Mouse (Mus musculus): ENCODE data around the gene Cd84. TPM values are rescaled to one million over a fixed set of nuclear protein-coding genes. Genes with fewer than 3 reads are reported as not detected.

Gene Cd84
- total RNA-seq, 2 experiments from 2014 or later = 2.0 to 2.2 TPM

- intact Hi-C loops (cut with DNase I) = no loop called here
- DNase-seq (ENCODE audit: low spot score in 2 of 2) = no peak
These were observed 64.5 kb downstream of the Cd84 start for GRCm38 (mm10) chr1:171904011-171904410.

- DNase-seq (ENCODE audit: low spot score in 2 of 2) = no peak
- intact Hi-C loops (cut with DNase I) = no loop called here
These were observed 76.4 kb downstream of the Cd84 start for GRCm38 (mm10) chr1:171915638-171916458.

GRCm38 (mm10) chr1:171917305-171918039, 78.0 kb downstream of the Cd84 start, which contains the start of gene Slamf6:
Slamf6 (plus strand) TSS chr1:171917515.
- intact Hi-C loops (cut with DNase I) = no loop called here
- DNase-seq (ENCODE audit: low spot score in 2 of 2) = no peak

GRCm38 (mm10) chr1:171918136-171918920, 78.8 kb downstream of the Cd84 start:
- DNase-seq (ENCODE audit: low spot score in 2 of 2) = no peak
- intact Hi-C loops (cut with DNase I) = no loop called here

GRCm38 (mm10) chr1:171919193-171919592, 79.7 kb downstream of the Cd84 start:
- intact Hi-C loops (cut with DNase I) = no loop called here
- no peak for DNase-seq (ENCODE audit: low spot score in 2 of 2)

GRCm38 (mm10) chr1:171919901-171920510, 80.5 kb downstream of the Cd84 start:
- no peak for DNase-seq (ENCODE audit: low spot score in 2 of 2)
- intact Hi-C loops (cut with DNase I) = no loop called here

GRCm38 (mm10) chr1:171920989-171921621, 81.6 kb downstream of the Cd84 start:
- intact Hi-C loops (cut with DNase I) = no loop called here

GRCm38 (mm10) chr1:171921641-171922040, 82.1 kb downstream of the Cd84 start:
- intact Hi-C loops (cut with DNase I) = no loop called here
- no peak for DNase-seq (ENCODE audit: low spot score in 2 of 2)

More at GRCm38 (mm10) chr1:171920989-171921621, 81.6 kb downstream of the Cd84 start:
- no peak for DNase-seq (ENCODE audit: low spot score in 2 of 2)

GRCm38 (mm10) chr1:171922844-171923243, 83.3 kb downstream of the Cd84 start:
- DNase-seq (ENCODE audit: low spot score in 2 of 2) = no peak
- intact Hi-C loops (cut with DNase I) = no loop called here

- intact Hi-C loops (cut with DNase I) = no loop called here
- DNase-seq (ENCODE audit: low spot score in 2 of 2) = no peak
These were observed 85.4 kb downstream of the Cd84 start for GRCm38 (mm10) chr1:171924900-171925299.

- DNase-seq (ENCODE audit: low spot score in 2 of 2) = no peak
- intact Hi-C loops (cut with DNase I) = no loop called here
These were observed 94.4 kb downstream of the Cd84 start for GRCm38 (mm10) chr1:171933851-171934250.

- intact Hi-C loops (cut with DNase I) = no loop called here
- DNase-seq (ENCODE audit: low spot score in 2 of 2) = no peak
These were observed 99.8 kb downstream of the Cd84 start for GRCm38 (mm10) chr1:171938952-171939948.

Other genes with a start within 250 kb of the Cd84 start
- gene Ly9, start 232.3 kb upstream of the Cd84 start, total RNA-seq (2021) = not detected
- not detected for gene Slamf7, start 186.7 kb upstream of the Cd84 start, total RNA-seq (2021)
- gene Cd48, start 157.7 kb upstream of the Cd84 start, total RNA-seq (2021) = under 1 TPM; 0.44 to 0.91 TPM
- under 1 TPM; 0.32 TPM for gene Slamf1, start 72.6 kb upstream of the Cd84 start, total RNA-seq (2021)
- under 1 TPM in 1 of 2 experiments, not detected in 1; 0.16 TPM for gene Gm10521, start 56.0 kb downstream of the Cd84 start, total RNA-seq (2021)
- not detected for gene Slamf6, start 77.8 kb downstream of the Cd84 start, total RNA-seq (2021)
- gene Vangl2, start 188.7 kb downstream of the Cd84 start, total RNA-seq (2021) = 10 to 100 TPM; 10.5 to 16.4 TPM
- gene Nhlh1, start 217.9 kb downstream of the Cd84 start, total RNA-seq (2021) = under 1 TPM; 0.42 to 0.72 TPM
- gene Copa, start 242.8 kb downstream of the Cd84 start, total RNA-seq (2021) = 100 to 1,000 TPM; 143 to 144 TPM
- gene Ncstn, start 243.1 kb downstream of the Cd84 start, total RNA-seq (2021) = 10 to 100 TPM; 63.3 to 71.6 TPM